Mouse (Mus musculus) urinary bladder, postnatal 4 days (tissue): ENCODE measurements at regions not wholly inside any gene's neighbourhood (a gene's known extent, or its start where the extent isn't known, plus 50 kb on each side); places are given as distances from the start of the nearest gene placed in this dataset.
"Not testable (repeated sequence)": the region's sequence is repeated elsewhere in the genome, so short reads cannot be mapped to it uniquely, and the experiment has no call there.

Source experiments
- DNase-seq, 2 experiments: peaks; one replicate each; pipeline ENCODE4 v3.0.0; 2021 to 2022; ENCODE audit warnings: low spot score in 2 of 2

DNA sequence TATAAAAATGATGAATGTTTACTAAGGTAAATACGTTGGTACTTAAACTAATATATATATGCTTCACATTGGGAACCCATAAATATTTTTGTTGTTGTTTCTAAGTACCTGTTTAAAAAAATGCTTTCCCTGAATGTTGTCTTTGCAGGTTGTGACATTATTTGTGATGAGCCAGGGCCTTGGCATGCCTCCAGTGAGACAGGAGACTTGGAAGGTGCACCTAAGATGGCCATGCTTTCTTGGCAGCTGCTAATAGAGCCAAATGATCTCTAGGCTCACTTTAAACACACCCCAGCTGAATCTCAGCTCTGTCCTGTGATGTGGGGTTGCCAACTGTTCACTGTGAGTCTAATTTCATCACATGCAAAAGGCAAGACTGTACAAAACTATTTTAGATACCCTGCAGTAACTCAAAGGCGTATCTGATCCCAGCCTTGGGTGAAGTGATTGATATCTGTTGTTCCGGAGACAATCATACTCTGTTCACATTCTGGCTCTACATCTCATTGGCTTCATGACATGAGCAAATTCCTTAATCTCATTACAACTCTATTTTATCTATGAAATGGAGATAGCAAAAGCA lies 197.8 kb upstream of the P2ry1 start:
- no peak for DNase-seq

DNA sequence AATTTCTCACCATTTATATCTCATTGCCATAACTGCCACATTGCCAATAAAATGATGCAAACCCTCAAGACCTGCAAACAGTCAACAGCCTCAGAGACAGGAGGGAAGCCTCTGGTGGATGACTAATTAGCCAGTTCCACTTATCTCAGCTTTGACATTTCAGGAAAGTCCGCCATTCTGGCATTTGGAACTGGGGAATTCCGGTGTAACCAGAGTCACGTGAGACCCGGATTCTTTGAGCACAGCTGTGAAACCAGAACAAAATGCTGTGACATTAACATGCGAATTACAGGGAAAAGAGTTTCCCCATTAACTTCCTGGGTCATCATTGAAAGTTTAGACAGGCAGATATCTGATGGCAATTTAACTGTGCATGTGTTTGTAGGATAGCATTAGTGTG lies 190.7 kb upstream of the P2ry1 start:
- no peak for DNase-seq

DNA sequence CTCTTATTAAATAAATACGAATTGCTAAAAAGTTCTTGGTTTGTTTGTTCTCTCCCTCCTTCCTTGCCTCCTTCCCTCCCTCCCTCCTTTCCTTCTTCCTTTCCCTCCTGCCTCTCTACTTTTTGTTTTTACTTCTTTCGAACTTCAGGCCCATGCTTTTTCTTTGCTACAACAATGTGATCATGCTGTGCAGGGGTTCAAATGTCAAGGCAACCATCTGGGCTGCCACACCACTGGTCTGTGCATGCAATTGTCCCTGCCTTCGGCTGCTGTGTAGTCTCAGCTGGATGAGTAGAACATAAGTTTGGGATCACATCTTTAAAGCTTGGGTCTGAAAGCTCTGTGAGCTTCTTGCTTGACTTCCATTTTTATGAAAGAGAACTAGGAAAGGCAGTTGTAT lies 189.1 kb upstream of the P2ry1 start:
- DNase-seq = no peak

DNA sequence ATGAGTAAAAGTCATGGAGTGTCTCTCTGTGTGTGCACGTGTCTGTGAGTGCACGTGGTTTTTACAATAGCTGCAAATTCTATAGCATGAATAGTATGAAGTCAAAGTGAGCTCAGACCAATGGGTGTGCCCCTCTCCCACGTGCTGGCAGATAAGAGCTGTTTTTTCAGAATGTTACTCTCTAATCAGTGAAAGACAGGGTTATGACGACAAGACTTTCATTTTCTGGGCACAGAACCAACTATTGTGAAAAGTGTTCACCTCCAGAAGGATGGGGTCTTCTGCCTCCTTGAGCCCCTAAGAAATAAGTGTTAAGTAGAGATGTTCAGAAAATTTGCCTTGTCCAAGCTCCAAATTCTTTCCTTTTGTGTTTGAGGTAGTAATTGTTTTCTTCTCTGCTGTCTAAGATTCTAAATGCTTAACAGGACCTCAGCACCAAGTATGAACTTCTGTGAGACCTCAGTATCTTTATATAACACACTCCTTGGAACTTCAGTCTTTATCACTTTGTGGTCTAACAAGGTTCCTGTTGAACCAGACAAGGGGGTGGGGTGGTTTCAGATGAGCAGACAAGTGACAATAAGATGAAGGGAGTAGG lies 182.8 kb upstream of the P2ry1 start:
- DNase-seq = no peak

DNA sequence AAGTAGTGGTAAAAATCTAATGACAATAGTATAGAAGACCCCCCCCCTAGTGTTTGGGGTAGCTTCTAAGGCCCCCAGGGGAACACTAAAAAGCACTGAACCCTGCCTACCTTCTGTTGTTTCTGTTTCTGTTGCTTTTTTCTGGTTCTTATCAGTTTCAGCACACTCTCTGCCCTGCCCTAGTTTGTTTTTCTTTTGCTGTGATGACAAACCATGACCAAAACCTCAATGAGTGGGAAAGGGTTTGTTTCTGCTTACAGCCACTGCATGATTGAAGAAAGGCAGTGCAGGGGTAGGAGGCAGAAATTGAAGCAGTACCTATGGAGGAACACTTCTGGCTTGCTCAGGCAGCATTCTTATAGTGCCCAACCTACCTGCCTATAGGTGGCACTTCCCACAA lies 181.1 kb upstream of the P2ry1 start:
- DNase-seq = no peak

DNA sequence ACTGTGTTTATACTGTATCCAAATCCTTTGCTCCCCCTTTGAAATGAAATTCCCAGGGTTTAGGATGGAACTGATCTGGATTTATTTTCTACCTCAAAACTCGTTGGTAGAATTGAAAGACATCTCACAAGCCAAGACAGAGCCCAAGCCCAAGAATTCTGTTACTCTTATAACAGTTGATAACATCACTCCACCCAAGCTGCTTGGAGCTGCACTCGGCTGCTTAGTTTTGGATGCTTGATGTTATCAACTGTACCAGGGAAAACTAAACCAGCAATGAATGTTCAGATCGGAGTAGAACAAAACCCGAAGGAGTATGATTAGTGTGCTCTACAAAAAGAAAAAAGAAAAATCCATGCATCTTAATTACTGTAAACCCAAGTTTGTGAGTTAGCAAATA lies 175.8 kb upstream of the P2ry1 start:
- no peak for DNase-seq

DNA sequence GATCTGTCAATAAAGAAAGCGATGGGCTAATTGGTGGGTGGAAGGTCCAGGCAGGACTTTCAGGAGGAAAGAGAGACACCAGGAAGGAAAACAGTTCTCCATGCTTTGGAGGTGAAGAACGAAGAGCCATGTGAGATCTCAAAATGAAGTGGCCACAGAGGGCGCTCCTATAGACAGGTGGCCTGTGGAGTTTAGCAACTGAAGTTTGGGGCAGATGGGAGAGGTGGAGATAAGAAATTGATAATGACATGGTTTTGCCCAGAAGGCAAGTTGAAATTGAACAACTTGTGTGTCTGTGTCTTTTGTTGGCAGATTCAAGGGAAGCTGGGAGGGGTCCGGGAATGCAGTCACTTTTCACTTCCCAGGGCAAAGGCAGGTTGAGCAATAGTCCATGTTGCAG lies 170.2 kb upstream of the P2ry1 start:
- DNase-seq = no peak

DNA sequence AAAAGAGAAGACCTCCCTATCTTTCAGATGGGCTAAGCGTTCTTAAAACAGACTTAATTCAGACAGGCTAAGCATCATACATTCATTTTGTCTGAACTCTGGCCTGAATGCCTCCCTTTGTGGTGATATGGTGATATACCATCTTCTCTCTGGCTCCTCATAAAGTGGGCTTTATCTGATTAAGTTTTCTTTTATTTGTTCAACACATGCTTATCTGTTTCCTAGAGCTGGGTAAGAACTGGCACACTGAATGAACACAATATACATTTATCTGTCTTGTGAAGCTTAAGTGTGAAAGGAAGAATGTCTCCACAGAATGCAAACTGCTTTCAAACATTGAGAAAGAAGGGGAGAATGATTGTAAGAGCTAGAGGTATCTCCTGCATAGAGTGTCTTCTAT lies 160.7 kb upstream of the P2ry1 start:
- DNase-seq = no peak

DNA sequence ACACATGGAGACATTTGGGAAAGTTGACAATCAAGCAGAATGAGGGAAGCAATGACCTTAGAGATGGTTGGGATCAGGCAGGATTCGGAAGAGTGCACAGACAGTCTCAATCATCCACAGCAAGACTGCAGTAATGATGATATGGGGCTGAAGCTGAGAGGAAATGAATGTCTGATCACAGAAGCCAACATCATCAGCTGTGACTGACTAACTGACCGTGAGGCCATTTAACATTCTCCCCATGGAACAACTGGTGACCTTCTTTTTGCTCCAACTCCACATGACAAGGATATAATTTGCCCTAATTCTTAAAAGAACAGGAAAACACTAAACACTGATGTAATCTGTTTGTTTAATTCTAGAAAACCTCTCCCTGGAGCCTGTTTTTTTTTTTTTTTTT lies 157.3 kb upstream of the P2ry1 start:
- DNase-seq = no peak

DNA sequence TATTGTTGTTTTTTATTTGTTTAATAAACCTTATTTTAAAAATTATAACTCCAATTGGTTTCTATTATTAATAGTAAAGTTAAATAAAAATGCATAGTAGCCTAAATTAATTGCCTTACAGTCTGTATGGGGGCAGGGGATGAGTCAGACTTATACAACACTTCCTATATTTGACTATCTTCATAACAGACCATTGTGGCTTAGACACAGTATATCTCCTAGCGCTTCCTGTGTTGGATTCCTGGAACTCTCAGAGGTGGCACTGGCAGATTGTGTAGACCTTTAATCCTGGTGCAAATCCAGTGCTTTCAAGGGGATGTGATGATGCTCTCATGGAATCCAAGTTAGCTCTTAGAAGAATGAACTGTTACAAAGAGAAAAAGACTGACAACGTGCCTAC lies 154.2 kb upstream of the P2ry1 start:
- no peak for DNase-seq

DNA sequence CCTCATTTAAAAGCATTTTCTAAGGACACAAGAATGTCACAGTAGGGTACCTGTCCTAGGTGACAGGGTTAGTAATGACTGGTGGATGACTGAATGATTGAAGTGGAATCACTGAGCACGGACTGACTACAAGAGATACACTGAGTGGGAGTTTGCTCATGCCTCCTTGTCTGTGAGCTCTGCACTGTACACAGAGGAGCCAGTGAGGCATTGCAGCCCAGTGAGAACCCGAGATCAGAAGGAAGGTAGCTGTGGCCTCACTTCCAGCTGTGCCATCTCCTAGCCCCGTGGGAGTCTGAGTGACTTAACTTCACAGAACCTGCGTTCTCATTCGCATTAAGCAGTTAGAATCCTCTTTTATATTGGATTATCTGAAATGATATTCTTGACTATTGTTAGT lies 148.8 kb upstream of the P2ry1 start:
- no peak for DNase-seq

DNA sequence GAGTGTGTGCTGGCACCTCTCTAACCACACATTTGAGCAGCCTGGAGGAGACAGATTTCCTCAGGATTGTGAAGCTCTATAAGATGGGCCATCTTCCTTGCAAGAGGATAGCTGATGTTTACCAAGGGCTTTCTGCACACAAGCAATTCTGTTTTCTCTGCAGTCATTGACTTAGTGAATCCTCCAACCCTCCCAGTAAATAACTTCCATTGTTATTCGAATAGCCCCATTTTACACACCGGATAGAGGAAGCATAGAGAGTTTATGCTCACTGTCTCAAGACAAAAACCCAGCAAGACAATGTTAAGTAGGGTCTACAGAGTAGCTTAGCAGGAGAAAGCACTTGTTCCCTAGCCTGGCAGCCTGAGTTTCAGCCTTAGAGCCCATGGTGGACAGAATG lies 146.9 kb upstream of the P2ry1 start:
- DNase-seq = no peak

DNA sequence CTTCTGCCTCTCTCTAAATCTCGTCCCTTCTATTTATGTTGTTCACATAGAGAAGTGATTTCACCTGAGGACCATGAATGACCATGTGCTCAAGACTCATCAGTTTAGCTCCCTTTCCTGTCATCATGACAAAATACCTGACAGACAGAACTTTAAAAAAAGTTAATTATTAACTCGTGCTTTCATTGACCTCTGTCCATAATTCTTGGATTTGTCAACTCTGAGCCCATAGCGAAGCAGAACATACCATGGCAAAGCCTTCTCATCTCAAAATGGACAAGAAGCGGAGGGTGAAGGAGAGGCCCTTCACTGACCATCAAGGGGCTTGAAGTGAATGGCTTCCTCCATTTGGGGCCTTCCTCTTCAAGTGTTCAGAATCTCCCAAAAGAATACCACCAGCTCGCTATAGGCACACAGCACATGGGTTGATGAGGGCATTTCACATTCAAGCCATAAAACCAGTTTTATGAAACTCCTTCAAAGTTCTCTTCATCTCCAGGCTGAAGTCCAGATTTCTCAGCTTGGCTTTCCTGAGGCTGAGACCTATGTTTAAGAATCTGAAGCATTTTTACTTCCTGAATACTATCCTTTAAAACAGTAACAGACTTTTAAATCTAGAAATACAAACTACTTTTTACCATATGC lies 144.0 kb upstream of the P2ry1 start:
- DNase-seq = no peak

DNA sequence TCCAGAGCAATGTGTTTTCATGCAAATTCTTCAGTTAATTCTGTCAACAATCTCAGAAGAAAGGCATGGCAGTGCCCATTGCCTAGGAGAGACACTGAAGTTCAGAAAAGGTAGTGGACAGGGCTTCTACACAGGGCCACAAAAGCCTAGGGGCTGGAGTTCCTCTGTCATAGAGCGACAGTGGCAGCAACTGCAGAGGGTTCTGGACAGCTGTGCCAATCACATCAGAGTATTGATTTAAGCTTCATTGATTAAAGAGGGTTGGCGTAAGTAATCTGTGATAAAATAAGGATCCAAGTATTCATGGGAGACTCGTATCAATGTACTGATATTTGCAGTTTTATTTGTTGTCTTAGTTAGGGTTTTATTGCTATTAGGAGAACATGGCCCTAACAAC lies 143.5 kb upstream of the P2ry1 start:
- no peak for DNase-seq

DNA sequence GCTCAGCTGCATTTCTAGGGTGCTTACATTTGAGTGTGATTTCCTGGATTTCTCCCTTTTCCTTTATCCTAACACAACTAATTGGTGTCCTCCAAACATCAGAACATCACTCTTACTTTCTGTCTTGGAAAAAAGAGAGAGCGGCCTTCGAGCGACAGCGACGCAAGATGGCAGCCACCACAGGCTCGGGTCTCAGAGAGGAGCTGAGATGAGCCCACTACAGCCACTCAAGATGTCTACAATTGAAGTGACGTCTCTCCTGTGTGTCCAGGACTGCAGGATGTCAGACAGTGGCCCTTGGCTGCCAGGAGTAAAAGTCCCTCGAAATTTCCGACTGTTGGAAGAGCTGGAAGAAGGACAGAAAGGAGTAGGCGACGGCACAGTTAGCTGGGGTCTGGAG lies 125.7 kb upstream of the P2ry1 start:
- not testable (repeated sequence) for DNase-seq

DNA sequence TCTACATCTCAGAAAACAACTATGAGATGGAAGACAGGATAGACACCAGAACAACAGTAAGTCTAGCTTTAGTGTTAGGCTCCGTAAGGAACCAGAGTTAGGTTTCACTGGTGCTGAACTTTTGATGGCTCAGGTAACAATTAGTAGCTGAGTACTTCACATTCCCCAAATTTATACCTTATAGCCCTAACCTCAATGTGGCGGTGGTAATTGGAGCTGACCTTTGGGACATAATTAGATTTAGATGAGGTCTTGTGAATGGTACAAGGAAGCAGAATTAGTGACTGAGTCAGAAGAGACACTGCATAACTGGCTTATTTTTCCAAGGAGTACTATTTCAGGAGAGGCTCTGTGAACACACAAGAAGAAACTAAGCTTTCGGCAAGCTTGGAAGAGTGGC lies 123.7 kb upstream of the P2ry1 start:
- no peak for DNase-seq

DNA sequence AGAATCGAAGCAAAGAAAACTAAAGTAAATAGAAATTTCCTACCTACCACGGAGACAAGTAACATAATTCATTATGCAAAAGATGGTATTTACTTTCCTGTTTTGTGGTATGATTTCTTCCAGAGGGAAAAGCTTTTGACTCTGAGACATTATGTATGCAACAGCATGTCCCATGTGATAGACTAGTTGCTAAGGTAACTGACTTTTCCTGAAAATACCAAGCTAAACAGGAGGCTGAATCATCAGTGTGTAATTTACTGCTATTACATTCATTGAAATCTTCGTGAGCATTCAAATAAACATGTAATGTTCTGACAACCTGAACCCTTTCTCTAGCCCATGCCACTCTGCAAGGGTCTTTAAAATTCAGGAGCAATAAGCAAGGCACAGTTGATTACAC lies 118.6 kb upstream of the P2ry1 start:
- DNase-seq = no peak

DNA sequence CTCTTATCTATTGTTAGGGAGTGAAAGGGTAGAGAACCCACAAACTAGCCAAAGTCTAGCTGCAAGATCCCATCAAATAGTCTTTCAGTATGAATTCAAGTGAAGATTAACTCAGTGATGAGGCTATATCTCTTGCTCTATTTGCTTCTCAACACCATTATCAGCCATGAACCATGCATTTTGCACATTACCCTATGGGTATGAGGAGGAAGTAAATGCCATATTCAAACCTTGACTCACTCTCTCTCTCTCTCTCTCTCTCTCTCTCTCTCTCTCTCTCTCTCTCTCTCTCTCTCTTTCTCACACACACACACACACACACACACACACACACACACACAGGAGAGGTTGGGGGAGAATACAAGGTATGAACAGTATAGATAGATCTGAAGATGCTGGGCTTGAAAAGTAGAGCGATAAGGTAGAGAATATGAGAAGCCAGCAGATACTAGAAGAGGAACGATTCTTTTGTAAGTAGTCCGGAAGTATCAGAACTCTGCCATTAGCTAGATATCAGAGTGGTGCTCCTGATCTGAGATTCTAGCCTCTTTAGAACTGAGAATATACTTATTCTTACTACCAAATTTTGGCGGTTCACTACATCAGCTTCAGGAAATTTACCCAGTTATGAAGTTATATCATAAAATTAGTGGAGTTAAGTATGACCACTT lies 113.3 kb upstream of the P2ry1 start:
- DNase-seq = no peak

DNA sequence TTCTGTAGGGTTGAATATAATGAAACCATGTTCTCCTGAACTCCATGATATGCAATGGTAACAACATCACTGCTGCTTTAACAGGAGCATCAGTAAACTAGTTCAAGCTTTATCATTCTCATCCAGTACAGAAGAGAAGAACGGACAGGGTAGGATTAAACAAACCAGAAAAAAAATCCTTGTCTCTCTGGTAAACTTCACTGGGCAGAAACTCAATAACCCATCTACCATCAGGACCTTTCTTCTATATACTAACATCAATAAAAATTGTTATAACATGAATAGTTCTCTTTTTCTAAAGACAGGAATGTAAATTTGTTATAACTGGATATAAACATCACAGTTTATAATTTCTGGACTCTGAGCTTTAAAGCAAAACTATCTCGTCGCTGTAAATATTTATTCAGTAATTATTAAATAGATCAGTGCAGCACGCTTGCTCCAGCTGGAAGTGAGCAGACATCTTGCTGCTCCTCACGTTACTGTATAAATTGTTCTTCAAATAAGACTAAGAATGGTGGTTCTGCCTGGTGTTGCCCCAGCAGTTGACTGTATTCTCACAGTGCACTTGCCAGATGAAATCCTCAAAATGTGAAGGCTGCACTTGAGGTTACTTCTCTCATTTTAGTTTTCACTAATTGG lies 104.8 kb upstream of the P2ry1 start:
- no peak for DNase-seq

DNA sequence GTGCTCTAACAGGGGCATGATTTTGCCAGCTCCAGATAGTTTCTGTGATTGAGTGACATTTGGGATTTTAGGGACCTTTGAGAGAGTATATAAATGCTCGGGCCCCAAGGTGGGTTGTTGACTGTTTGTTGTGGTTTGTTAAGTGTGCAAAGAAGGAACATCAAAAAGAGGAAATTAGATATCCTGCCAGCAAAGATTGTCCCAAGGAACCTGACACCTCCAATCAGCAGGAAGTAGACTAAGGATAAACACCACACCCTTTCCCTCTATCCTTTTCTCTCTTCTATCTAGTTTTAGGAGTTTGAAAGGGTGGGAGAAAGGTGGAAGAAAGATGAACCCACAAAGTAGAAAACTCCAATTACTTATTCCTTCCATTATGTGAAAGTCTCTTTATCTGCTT lies 103.9 kb upstream of the P2ry1 start:
- no peak for DNase-seq

DNA sequence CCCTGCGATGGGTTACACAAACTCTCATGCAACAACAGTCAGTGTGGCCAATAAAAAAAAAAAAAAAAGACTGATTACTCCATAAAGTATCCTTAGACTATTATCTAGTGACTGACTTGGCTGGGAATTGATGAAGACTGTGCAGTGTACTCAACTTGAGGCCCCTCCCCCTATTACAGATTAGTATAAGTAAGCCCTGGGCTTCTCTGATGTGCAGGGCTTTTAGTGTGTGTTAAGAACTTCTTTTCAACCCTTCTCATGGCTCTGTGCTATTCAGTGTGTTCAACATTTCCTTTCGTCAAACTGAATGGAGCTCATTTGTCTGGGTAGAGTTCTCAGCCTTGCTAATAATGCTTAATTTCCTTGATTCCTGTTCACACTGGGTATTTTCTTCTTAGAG lies 101.0 kb upstream of the P2ry1 start:
- no peak for DNase-seq

DNA sequence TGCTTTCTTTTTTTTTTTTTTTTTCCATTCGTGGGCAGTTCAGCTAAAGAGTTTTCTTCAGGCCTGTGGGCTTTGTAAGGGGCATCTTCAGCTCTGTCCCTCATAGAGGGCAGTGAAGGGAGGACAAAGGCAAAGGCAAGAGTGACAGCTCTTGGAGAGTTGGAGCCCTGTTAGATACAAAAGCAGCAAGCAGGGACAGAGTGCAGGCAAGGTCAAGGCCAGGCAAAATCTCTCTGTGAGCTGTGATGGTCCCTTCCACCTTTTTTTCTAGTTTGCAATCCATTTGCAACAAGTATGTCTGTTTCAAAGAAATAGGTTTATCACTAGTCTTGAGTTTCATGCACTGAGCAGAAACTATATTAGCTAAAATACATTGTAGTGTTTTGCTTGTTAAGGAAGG lies 86.2 kb upstream of the P2ry1 start:
- no peak for DNase-seq

DNA sequence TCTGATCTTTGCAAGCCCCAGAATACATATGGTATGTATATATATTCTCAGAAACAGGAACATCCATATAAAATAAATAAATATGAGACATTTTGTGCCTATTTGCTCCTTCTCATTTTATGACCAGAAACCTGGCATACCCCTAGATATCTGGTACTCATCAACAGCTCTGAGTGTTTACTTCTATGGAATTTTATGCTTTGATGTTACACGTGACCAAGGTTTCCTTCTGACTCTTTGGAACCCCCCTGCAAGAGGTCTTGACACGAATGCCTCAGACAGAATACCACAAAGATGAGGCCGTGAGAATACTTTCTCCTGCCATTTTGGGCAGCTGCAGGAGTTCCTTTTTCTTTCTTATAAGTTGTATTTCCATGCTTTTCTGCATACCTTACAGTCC lies 85.3 kb upstream of the P2ry1 start:
- no peak for DNase-seq
